Mouse (Mus musculus): ENCODE measurements around the gene Olfr201.
"Not testable (repeated sequence)": the region's sequence is repeated elsewhere in the genome, so short reads cannot be mapped to it uniquely, and the experiment has no call there.

Olfr201 gene

GRCm38 (mm10) chr16:59272532-59272931 is at the start of gene Olfr201:
Olfr201 (minus strand) TSS chr16:59272632.
- DNase-seq (ENCODE audit: low spot score): not testable (repeated sequence)

DNA sequence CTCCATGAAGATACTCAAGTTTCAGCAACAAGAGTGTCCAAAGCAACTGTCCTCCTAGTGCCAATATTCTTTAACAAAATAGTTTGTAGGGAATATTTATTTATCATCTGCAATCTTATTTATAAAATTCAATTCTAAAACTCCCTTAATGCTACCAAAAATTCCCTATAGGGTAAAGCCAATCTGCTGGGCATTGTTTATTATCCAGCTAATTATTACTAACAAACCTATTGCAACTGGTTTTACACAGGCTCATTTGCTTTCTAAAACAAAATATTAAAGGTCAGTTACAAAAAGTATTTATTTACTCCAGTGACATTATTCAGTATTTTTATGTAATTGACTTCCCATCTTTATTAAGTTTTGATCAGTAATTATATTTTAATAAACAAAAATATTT is 45.7 kb upstream of the Olfr201 start, which contains the start of gene Olfr204:
Gene Olfr204, minus strand, starts transcription at position 101 of the 400 bp plus-strand sequence.
- DNase-seq (ENCODE audit: low spot score): no peak

- no peak for DNase-seq (ENCODE audit: low spot score)
Observed at GRCm38 (mm10) chr16:59298581-59298980, 26.1 kb upstream of the Olfr201 start, which contains the start of gene Olfr203. Olfr203 (plus strand) TSS chr16:59298881.

GRCm38 (mm10) chr16:59287576-59287975 is 15.1 kb upstream of the Olfr201 start:
- not testable (repeated sequence) for DNase-seq (ENCODE audit: low spot score)

DNA sequence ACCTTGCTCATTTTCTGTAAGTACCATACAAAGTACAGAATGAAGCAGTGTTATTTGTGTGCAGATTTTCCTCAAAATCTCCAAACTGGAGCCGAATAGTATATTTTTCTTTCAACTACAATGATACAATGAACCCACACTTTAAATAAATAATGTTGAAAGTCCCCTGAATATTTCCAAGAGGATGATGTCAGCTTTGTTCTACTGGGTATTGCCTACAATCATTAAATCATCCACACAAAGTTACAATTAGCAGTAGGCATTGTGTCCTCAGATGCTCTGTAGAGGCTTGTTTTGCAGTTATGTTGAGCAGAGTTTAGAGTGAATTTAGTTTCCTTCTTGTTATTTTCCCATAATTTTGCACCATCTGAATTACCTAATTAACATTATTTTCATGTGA is 14.3 kb upstream of the Olfr201 start, which contains the start of gene Olfr202:
Gene Olfr202, minus strand, starts transcription at position 101 of the 400 bp plus-strand sequence.
- no peak for DNase-seq (ENCODE audit: low spot score)

DNA sequence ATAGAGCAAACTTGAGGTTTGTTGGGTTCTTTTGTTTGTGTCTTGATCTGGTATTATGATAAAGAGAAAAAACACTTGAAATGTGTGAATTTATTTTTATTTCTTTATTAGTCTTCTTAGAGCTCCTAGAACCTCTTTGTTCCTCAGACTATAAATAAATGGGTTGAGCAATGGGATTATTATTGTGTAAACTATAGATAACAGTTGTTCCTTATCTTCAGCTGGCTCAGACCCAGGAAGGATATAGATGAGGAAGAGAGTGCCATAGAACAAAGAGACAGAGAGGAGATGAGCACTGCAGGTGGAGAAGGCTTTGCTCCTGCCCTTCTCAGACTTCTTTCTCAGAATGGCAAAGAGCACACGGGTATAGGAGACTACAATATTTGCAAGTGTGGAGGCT is 11.0 kb upstream of the Olfr201 start:
- DNase-seq (ENCODE audit: low spot score): no peak

- DNase-seq (ENCODE audit: low spot score): no peak
Observed at GRCm38 (mm10) chr16:59280542-59280941, 8.1 kb upstream of the Olfr201 start.

- DNase-seq (ENCODE audit: low spot score): not testable (repeated sequence)
Observed at GRCm38 (mm10) chr16:59269097-59269496, 3.3 kb downstream of the Olfr201 start.

GRCm38 (mm10) chr16:59249684-59250083 is 22.7 kb downstream of the Olfr201 start:
- no peak for DNase-seq (ENCODE audit: low spot score)

- DNase-seq (ENCODE audit: low spot score): not testable (repeated sequence)
Observed at GRCm38 (mm10) chr16:59219667-59220066, 52.8 kb downstream of the Olfr201 start, which contains the start of gene Olfr199. Olfr199 (minus strand) TSS chr16:59219767.

DNA sequence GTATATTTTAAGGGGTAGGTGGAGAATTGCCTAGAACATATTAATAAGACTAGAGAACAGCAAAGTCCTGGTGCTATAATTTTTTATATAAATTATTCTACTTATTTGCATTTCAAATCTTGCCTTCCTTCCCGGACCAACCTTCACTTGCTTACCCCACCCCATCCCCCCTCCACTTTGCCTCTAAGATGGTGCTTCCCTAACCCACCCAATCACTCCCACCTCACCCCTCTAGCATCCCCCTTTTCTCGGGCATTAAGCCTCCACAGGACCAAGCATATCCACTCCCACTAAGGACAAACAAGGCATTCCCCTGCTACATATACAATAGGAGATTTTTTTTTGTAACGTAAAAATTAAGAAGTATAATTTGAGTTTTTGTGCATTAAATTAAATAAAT is 54.6 kb downstream of the Olfr201 start:
- not testable (repeated sequence) for DNase-seq (ENCODE audit: low spot score)
